Mouse (Mus musculus) cerebellum, adult (tissue): ENCODE measurements around the gene March6.

Experiments
- ATAC-seq: cut with Nextera tagmentation; 2 replicates; pipeline ENCODE4 v1.9.2; 2017; ENCODE audit warnings: mild to moderate bottlenecking, moderate library complexity, mixed read lengths; ENCODE audit not compliant: insufficient number of reproducible peaks, low FRiP score, low TSS enrichment

The March6 gene

GRCm38 (mm10) chr15:31419037-31419436 is 111.8 kb downstream of the March6 start:
- no peak for ATAC-seq

DNA sequence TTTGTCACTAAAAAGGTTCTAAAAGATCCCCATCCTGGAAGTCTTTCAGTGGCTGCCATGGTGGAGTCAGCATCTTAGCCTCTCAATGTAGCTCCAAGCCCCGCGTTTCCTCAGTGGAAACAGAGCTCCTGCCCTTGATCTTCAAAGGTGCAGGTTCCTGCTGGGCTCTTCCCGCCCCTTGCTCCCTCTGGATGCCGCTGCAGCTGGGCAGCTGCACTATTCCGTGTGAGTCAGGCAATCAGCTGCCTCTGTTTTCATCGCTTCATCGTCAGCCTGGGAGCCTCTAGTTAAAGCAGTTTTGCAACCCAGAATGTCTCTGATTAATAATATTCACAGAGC is 112.2 kb downstream of the March6 start:
- ATAC-seq = no peak

DNA sequence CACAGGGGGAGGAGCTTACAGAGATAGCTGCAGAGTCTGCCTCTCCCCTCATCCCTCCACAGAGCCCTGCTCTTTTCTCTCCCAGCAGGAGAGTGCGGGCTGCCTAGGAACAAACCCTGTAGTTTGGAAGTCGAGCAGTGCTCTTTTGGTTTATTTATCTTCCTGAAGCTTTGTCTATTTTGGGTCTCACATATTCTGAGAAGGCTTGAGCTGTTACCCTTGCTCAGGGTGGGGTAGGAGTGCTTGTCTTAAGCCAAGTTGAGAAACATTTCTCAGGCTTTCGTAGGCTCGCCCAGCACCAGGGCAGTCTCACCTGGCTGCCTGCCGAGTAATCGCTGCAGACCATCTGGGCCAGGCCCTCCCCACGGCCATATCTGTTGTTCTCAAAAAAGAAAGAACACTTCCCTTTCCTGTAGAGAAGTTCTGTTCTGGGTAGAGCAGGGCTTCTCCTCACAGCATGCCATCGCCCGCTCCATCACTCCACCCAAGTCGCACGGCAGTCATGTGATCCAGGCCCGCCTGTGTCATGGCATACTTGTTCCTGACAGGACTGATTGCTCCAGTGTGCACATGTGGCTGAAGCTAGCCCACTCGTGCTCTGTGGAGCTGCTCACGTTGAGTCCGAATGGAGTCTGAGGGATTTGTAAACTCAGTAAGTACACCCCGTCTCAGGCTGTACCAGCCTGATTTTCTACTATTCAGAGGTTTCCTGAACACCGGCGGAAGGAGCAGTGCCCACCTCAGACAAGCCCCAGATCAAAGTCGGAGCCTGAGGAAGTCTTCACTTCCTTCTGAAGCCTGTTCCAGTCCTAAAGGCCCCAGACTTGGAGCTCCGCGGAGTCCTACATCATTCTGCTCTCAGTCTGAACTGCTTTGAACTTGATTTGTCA is 112.8 kb downstream of the March6 start:
- peak; percentile 83 for ATAC-seq

DNA sequence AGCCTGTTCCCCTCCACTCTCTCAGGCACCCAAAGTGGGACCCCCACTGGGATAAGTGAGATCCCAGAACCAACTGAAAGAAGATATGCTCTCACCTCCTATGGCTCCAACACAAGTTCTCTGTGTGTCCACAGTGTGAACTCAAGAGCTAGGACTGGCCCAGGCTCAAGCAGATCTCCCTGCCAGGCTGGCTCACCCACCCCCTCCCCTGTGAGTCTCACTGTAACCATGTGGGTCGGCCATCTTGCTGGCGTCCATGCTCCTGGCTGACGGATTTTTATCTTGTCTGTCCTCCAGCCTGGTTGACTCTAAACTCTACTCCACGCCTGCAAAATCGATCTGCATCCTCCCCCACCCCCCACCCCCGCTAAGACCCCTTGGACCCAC is 113.5 kb downstream of the March6 start:
- no peak for ATAC-seq

DNA sequence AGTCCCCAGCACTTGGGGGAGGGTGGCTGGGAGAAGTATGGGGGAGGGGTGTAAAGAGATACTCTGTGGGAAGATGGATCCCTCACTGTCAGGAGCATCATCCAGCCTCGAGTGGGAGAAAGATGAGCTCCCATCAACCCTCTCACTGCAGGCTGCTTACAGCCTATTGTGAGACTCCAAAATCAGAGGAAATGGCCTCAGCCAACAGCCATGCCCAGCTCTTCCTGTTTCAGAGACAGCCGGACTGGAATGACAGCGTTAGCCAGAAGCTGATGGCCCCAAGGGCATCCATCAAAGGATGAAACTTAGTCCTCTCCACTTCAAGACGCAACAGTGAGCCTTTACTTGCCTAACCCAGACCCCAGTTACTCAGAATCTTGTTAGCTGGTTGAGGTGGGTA is 115.7 kb downstream of the March6 start:
- ATAC-seq = no peak

- ATAC-seq = no peak
Observed at GRCm38 (mm10) chr15:31414179-31414898, 116.5 kb downstream of the March6 start.

- no peak for ATAC-seq
Observed at GRCm38 (mm10) chr15:31413662-31414061, 117.2 kb downstream of the March6 start.

GRCm38 (mm10) chr15:31412933-31413332 is 117.9 kb downstream of the March6 start:
- no peak for ATAC-seq

DNA sequence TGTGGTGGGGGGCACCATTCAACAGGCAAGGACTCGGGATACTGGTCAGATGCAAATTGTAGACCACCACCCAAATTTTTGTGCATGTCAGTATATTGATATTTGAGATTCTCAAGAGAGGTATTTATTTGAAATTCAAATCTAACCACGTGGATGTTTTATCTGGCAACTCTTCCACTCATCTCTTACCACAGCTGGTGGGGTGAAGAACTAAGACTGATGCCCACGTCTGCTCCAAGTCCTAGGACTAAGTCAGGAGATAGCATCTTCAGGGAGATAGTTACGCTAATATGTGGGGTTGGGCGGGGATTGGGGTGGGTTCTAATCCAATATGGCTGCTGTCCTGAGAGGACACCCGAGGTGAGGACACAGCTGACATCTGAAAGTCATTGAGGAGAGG is 118.4 kb downstream of the March6 start:
- no peak for ATAC-seq

DNA sequence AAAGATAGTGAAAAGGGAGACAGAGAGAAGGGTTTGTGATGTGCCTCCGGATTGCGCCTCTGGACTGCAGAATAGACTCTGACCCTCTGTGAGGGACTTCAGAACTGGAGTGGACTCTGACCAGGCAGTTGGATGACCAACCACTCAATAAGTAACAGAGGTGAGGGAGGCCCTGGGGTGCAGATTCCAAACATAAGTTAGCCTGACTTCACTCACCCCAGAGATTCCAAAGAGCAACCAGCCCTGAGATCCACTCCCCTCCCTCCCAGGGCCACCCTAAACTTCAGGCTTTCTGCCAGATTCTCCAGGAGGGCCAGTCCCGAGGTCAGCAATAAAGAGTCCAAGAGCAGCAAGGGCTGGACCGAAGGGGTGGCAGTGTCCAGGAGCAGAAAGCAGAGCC is 123.4 kb downstream of the March6 start:
- ATAC-seq = no peak

GRCm38 (mm10) chr15:31406881-31407280 is 124.0 kb downstream of the March6 start:
- no peak for ATAC-seq
